Mouse (Mus musculus): ENCODE data around the gene Taf12. TPM values are rescaled to one million over a fixed set of nuclear protein-coding genes. Genes with fewer than 3 reads are reported as not detected.
A peak's percentile ranks its signal among the peaks of the same experiment; 100 is the strongest.

Gene Taf12
- polyA plus RNA-seq, 1 experiment from 2014 or later, result 49.1 TPM

- H3K36me3 ChIP-seq (ENCODE audit: insufficient read depth), result peaks cover 68% of the 10 kb centered on the region
- no peaks in the 10 kb centered on the region for H3K9me3 ChIP-seq (ENCODE audit: low read depth, low read length)
- no peaks in the 10 kb centered on the region for H3K27me3 ChIP-seq (ENCODE audit: insufficient read depth, low read length)
- no peak overlapping the region for H3K9ac ChIP-seq
- H3K4me2 ChIP-seq, result no peak overlapping the region
- DNase-seq (no peak), ATAC-seq (ENCODE audit: insufficient read depth) (no peak)
- TF ChIP-seq CTCF (IDR thresholded peaks at IDR 0.05; ENCODE audit: low read depth), result no peak
- no peak overlapping the region for H3K27ac ChIP-seq (ENCODE audit: low read depth)
- H3K4me1 ChIP-seq (ENCODE audit: insufficient read depth), result no peaks in the 10 kb centered on the region
- 84% methylated on average over 5 of the region's 5 CpGs for WGBS
- no peak overlapping the region for H3K4me3 ChIP-seq (ENCODE audit: low read depth, low read length)
Measured at GRCm38 (mm10) chr4:132312627-132313026, 38.5 kb downstream of the Taf12 start.

- no peak overlapping the region for H3K4me2 ChIP-seq
- no peaks in the 10 kb centered on the region for H3K4me1 ChIP-seq (ENCODE audit: insufficient read depth)
- 87% methylated on average over 8 of the region's 8 CpGs for WGBS
- TF ChIP-seq CTCF (IDR thresholded peaks at IDR 0.05; ENCODE audit: low read depth), result no peak
- ATAC-seq (ENCODE audit: insufficient read depth), result no peak
- H3K27me3 ChIP-seq (ENCODE audit: insufficient read depth, low read length), result no peaks in the 10 kb centered on the region
- H3K4me3 ChIP-seq (ENCODE audit: low read depth, low read length), result no peak overlapping the region
- H3K9me3 ChIP-seq (ENCODE audit: low read depth, low read length), result no peaks in the 10 kb centered on the region
- no peak overlapping the region for H3K9ac ChIP-seq
- H3K27ac ChIP-seq (ENCODE audit: low read depth), result no peak overlapping the region
- no peak for DNase-seq
- H3K36me3 ChIP-seq (ENCODE audit: insufficient read depth), result peaks cover 81% of the 10 kb centered on the region
Measured at GRCm38 (mm10) chr4:132315711-132316110, 41.5 kb downstream of the Taf12 start.

- DNase-seq (no peak), ATAC-seq (ENCODE audit: insufficient read depth) (no peak)
- H3K9ac ChIP-seq, result no peak overlapping the region
- WGBS, result 77% methylated on average over 5 of the region's 5 CpGs
- peaks cover 6% of the 10 kb centered on the region; the same call in 1 of the 2 replicates for H3K4me1 ChIP-seq (ENCODE audit: insufficient read depth)
- H3K36me3 ChIP-seq (ENCODE audit: insufficient read depth), result peaks cover 46% of the 10 kb centered on the region
- TF ChIP-seq CTCF (IDR thresholded peaks at IDR 0.05; ENCODE audit: low read depth), result no peak
- no peak overlapping the region for H3K4me3 ChIP-seq (ENCODE audit: low read depth, low read length)
- no peaks in the 10 kb centered on the region for H3K9me3 ChIP-seq (ENCODE audit: low read depth, low read length)
- no peak overlapping the region for H3K4me2 ChIP-seq
- H3K27me3 ChIP-seq (ENCODE audit: insufficient read depth, low read length), result no peaks in the 10 kb centered on the region
- H3K27ac ChIP-seq (ENCODE audit: low read depth), result no peak overlapping the region
Measured at GRCm38 (mm10) chr4:132326481-132326880, 52.3 kb downstream of the Taf12 start.

DNA sequence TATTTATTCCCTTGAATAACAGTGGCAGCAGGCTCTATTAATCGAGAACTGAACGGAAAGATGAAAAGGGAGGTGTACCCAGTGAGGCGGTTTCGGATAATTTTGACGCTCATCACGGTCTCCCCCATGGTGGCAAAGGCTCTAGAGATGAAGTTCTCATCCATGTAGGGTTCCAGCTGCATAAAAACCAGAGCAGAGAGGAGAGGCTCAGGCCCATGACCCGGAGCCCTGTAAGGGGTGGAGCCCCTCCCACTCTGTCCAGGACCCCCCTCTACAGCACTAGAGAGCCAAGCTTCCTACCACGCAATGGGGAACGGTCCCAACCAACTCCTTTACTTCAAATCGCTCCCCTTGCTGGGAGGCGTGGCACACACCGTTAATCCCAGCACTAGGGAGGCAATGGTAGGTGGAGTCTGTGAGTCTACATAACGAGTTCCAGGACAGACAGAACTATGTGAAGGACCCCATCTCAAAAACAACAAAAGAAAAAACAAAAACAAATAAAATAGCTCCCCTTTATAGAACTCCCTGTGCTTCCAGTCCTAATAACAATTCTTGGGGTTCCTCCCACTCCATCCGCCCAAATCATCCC is 54.3 kb downstream of the Taf12 start:
- H3K27ac ChIP-seq (ENCODE audit: low read depth), result peak overlapping the region; percentile 82

DNA sequence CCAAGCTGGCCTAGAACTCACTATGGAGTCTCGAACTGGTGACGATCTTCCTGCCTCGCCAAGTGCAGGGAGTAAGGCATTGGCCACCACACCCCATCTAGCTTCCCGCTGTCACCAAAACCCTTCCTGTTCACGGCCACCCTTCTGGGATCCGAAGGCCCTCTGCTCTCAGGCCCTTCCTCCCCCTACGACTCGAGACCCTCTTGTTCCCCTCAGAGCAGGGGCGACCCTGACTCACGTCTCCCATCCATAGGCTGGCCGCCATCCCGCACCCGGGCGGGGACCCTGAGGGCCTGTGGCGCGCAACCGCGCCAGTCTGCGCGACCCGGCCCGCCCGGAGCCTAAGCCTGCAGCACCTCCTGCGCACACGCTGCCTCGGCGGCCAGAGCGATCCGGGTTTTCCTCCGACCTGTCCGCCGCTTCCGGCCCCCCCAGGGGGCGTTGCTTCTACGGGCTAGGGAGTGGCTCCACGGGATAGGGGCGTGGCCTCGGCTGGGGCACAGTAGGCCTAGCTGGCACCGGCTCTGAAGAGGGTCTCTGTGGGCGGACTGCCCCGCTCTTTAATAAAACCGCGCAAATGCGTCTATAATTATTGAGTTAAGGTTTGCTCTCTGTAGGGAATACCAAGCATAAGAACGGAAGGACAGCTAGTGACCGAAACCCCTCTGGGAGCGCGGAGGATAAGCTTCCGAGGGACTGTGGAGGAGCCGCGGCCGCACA is 55.1 kb downstream of the Taf12 start, which contains the start of gene Trnau1ap:
Gene Trnau1ap (minus strand): TSS at position 424 of the 720 bp plus-strand sequence.
- WGBS, result under 1% methylated on average over 52 of the region's 52 CpGs
- peaks cover 45% of the 10 kb centered on the region for H3K36me3 ChIP-seq (ENCODE audit: insufficient read depth)

More for the DNA sequence above, 54.3 kb downstream of the Taf12 start:
- ATAC-seq (ENCODE audit: insufficient read depth) (peak; percentile 16; the same call in 1 of the 2 replicates), DNase-seq (no peak)
- Histone ChIP-seq H3K9ac (peak overlapping the region; percentile 75), H3K36me3 (ENCODE audit: insufficient read depth) (peaks cover 45% of the 10 kb centered on the region), H3K4me2 (peak overlapping the region; percentile 82), H3K4me3 (ENCODE audit: low read depth, low read length) (peak overlapping the region; percentile 64), H3K4me1 (ENCODE audit: insufficient read depth) (peaks cover 6% of the 10 kb centered on the region; the same call in 1 of the 2 replicates), H3K27me3 (ENCODE audit: insufficient read depth, low read length) (no peaks in the 10 kb centered on the region), H3K9me3 (ENCODE audit: low read depth, low read length) (no peaks in the 10 kb centered on the region)
- WGBS, result 47% methylated on average over 14 of the region's 14 CpGs
- TF ChIP-seq CTCF (IDR thresholded peaks at IDR 0.05; ENCODE audit: low read depth), result no peak

DNA sequence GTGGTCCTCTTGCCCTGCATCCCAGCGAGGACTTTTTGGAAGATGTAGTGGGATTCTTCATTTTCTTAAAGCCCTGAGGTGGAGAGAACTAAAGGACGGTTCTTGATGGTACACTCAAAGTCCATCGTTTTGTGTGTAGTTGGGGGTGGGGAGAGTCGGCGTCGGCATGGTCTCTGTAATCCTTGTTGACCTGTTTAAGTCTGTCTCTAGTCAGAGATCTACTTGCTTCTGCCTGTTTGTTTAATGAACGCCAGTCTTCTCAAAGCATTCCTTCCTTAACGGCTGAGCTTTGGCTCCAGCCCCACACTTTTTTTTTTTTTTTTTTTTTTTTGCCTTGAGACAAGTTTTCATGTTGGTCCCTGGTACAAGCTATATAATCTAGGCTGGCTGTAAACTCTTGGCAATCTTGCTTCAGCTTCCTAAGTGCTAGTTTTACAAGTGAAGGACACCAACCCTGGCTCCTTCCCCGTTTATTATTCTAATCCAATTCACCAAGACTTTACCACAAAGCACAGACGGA is 55.7 kb downstream of the Taf12 start:
- no peak for TF ChIP-seq CTCF (IDR thresholded peaks at IDR 0.05; ENCODE audit: low read depth)
- H3K27ac ChIP-seq (ENCODE audit: low read depth), result peak overlapping the region; percentile 82
- H3K27me3 ChIP-seq (ENCODE audit: insufficient read depth, low read length), result no peaks in the 10 kb centered on the region
- H3K4me3 ChIP-seq (ENCODE audit: low read depth, low read length), result peak overlapping the region; percentile 64
- H3K36me3 ChIP-seq (ENCODE audit: insufficient read depth), result peaks cover 46% of the 10 kb centered on the region
- H3K9ac ChIP-seq, result peak overlapping the region; percentile 75
- ATAC-seq (ENCODE audit: insufficient read depth), result peak; percentile 9; the same call in 1 of the 2 replicates
- no peak for DNase-seq
- peak overlapping the region; percentile 82 for H3K4me2 ChIP-seq
- 6% methylated on average over 10 of the region's 10 CpGs for WGBS
- no peaks in the 10 kb centered on the region for H3K9me3 ChIP-seq (ENCODE audit: low read depth, low read length)
- H3K4me1 ChIP-seq (ENCODE audit: insufficient read depth), result peaks cover 6% of the 10 kb centered on the region; the same call in 1 of the 2 replicates

More for the DNA sequence above, 55.1 kb downstream of the Taf12 start, which contains the start of gene Trnau1ap:
- peak within 1 kb of the TSS; percentile 75 for H3K9ac ChIP-seq
- H3K9me3 ChIP-seq (ENCODE audit: low read depth, low read length), result no peaks in the 10 kb centered on the region
- peak within 1 kb of the TSS; percentile 64 for H3K4me3 ChIP-seq (ENCODE audit: low read depth, low read length)
- H3K4me1 ChIP-seq (ENCODE audit: insufficient read depth), result peaks cover 6% of the 10 kb centered on the region; the same call in 1 of the 2 replicates
- H3K4me2 ChIP-seq, result peak within 1 kb of the TSS; percentile 82
- DNase-seq, result peak; percentile 98
- no peaks in the 10 kb centered on the region for H3K27me3 ChIP-seq (ENCODE audit: insufficient read depth, low read length)
- peak; percentile 97 for ATAC-seq (ENCODE audit: insufficient read depth)
- peak; percentile 17; the same call in 1 of the 2 replicates for TF ChIP-seq CTCF (IDR thresholded peaks at IDR 0.05; ENCODE audit: low read depth)
- H3K27ac ChIP-seq (ENCODE audit: low read depth), result peak within 1 kb of the TSS; percentile 82

- peaks cover 52% of the 10 kb centered on the region for H3K36me3 ChIP-seq (ENCODE audit: insufficient read depth)
- no peak for TF ChIP-seq CTCF (IDR thresholded peaks at IDR 0.05; ENCODE audit: low read depth)
- ATAC-seq (ENCODE audit: insufficient read depth) (no peak), DNase-seq (no peak)
- 77% methylated on average over 3 of the region's 3 CpGs for WGBS
- no peak overlapping the region for H3K27ac ChIP-seq (ENCODE audit: low read depth)
- no peak overlapping the region for H3K4me3 ChIP-seq (ENCODE audit: low read depth, low read length)
- H3K9ac ChIP-seq, result no peak overlapping the region
- H3K4me2 ChIP-seq, result no peak overlapping the region
- peaks cover 6% of the 10 kb centered on the region; the same call in 1 of the 2 replicates for H3K4me1 ChIP-seq (ENCODE audit: insufficient read depth)
- H3K9me3 ChIP-seq (ENCODE audit: low read depth, low read length), result no peaks in the 10 kb centered on the region
- H3K27me3 ChIP-seq (ENCODE audit: insufficient read depth, low read length), result no peaks in the 10 kb centered on the region
Measured at GRCm38 (mm10) chr4:132331960-132332359, 57.8 kb downstream of the Taf12 start.

Measured in lung, embryonic 14.5 days (tissue).